Mouse (Mus musculus): Measurements from ENCODE around the gene Hyal3.

Gene Hyal3

DNA sequence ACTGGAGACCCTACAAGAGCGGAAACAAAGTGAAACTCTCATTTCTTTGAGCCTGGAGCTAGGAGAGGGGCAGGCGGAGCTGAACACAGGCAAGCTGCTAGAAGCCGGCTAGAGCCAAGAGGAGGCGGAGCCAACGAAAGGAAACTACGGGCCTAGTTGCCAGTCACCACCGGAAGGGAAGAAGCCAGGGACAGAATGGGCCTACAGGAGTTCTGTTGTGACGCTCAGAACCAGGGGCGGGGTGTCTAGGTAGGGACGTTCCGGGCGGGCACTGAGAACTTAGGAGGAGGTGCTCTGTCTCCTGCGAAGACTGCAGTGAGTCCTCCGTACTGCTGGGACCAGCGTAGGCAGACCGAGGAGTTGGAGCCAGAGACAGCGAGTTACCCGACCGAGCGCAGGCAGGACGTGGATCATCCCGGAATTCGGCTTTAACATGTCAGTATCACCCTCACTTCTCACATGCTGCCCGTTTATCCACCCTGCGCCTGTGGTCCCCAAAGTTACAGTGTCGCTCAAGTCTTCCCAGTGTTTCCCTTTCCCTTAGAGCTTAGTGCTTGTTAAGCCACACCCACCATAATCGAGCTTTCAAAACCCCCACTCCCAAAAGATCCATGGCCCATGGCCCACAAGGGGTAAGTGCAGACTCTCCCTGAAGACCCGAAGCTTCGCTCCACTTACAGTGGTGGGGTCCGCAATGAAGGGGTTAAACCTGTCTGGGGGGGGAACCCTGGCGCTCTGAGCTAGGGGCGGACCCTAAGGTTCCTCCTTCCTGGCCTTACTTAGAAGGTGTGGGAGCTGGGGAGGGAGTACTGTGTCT is at the start of gene Hyal3:
TSS of gene Hyal3 (plus strand) at position 318 of the 817 bp plus-strand sequence.
- DNase-seq (ENCODE audit: low spot score in 2 of 2): peak; percentile 83 to 89

DNA sequence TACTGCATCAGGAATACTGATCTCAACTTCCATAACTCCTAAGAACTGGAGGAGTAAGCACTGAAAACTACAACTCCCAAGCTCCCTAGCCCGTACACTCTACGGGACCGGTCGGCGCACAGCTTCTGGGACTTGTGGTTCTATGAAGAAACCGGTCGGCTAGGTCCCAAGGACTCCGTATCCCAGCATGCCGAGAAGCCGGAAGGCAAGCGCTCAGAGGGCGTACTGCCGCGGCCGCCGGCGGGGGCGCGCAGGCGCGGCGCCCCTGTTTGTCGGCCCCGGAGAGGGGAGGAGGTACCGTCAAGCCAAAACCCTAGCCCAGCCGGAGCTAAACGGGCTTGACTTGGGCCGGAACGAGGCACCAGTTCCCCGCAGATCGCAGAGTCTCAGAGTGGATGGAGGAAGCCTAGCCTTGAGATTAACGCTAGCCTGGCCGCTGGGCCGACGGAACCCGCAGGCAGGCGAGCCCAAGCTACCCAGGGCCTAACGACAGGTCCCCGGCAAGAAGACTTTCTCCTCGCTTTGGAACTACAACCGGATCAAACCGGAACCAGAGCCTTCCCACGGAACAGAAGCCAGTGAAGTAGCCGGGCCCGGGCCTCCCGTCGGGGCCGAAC is 46.7 kb upstream of the Hyal3 start, which contains the start of gene Tmem115:
TSS of gene Tmem115 (plus strand) at position 155 of the 617 bp plus-strand sequence.
- DNase-seq (ENCODE audit: low spot score in 2 of 2): peak; percentile 78 to 89

DNA sequence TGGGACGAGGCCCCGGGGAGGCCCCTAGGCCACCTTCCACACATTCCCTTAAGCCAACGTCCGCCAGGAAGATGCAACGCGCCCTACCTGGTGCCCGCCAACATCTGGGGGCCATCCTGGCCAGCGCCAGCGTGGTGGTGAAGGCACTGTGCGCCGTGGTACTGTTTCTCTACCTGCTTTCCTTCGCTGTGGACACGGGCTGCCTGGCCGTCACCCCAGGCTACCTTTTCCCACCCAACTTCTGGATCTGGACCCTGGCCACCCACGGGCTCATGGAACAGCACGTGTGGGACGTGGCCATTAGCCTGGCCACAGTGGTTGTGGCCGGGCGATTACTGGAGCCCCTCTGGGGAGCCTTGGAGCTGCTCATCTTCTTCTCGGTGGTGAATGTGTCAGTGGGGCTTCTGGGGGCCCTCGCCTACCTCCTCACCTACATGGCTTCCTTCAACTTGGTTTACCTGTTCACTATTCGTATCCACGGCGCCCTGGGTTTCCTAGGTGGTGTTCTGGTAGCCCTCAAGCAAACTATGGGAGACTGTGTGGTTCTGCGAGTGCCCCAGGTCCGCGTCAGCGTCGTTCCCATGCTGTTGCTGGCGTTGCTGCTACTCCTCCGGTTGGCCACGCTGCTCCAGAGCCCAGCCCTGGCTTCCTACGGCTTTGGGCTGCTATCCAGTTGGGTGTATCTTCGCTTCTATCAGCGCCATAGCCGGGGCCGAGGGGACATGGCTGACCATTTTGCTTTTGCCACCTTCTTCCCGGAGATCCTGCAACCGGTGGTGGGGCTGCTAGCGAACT is 46.0 kb upstream of the Hyal3 start:
- peak; percentile 58 to 61 for DNase-seq (ENCODE audit: low spot score in 2 of 2)

DNA sequence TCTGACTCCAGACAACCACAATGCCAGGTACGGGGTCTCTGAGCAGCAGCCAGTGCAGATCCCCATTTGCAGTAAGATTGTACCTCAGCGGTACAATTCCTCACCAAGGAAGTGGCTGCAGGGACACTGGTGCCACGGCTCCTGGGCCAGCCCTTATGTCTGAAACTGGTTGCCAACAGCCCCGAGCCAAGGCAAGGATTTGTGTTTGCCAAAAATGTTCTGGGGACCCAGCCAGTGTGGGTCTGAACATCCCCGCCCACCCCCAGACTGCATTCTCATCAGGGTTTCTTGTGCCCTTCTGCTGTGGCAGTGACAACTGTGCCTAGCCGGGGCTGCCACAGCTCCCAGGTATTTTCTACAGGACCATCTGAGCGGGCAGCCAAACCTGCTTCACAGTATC is 42.4 kb upstream of the Hyal3 start:
- no peak for DNase-seq (ENCODE audit: low spot score in 2 of 2)

DNA sequence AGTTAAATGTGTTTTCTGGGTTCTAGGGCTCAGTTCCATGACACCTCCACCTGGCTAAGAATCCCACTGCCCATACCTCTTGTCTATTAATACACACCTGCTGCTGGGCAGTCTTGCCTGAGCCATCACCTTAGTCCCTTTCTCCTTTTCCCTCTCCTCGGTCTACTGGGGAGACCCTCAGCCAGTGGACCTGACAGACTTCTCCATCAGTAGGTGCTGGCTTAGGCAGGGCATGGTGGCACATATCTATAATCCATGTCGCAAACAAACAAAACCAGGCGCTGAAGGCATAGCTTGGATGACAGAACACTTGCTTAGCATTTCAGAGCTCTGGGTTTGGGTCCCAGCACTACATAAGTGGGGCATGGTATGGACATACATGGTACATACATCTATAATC is 41.9 kb upstream of the Hyal3 start:
- DNase-seq (ENCODE audit: low spot score in 2 of 2): no peak

DNA sequence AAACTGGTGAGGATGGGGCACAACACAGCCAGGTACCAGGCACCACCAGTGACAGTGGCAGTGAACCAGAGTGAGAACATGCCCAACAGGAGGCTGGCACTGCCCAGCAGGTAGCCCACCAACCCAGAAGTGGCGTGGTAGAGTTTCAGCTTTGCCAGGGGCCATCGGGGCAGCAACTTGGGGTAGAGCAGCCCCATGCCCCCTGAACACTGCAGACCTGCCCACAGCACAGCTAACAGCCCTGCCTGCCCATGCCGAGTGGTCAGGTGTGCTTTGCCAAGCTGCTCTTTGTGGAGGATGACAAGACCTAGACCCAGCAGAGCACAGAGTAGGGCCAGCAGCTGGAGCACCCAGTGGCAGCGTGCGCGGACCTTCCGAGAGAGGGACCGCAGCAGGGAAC is 40.7 kb upstream of the Hyal3 start:
- DNase-seq (ENCODE audit: low spot score in 2 of 2): no peak

DNA sequence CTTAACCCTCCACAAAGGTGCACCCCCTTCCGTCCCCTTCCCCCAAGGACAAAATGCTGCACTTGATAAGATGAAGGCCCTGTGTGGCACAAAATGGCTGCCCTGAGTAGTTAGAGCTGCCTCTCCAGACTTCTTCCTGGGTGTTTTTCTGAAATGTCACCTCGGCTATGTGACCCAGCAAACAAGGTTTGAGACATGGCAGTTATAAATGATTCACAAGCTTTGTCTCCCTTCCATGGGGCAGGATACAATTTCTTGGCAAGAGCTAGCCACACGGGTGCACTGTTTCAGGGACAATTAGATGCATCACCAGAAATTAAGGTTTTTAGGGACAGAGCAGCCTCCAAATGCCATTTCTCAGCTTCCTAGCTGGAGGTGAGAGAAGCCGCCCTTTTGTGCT is 40.2 kb upstream of the Hyal3 start:
- DNase-seq (ENCODE audit: low spot score in 2 of 2): no peak

DNA sequence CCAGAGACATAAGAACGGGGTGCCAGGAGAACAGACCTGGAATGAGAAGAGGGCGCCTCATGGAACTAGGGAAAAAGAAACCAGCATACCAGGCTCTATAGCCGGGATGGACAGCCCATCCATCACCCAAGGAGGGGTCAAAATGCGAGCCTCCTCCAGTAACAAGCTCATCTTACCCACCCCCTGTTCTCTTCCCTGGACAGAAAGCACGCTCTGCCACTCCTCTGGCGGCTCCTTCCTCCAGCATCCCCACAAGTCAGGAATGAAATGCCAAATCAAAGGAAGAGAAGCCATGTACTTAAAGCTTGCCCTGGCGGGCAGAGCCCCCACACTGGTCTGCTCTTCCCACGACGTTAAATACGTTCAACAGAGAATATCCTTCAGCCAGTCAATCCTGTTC is 39.6 kb upstream of the Hyal3 start:
- DNase-seq (ENCODE audit: low spot score in 2 of 2): no peak

DNA sequence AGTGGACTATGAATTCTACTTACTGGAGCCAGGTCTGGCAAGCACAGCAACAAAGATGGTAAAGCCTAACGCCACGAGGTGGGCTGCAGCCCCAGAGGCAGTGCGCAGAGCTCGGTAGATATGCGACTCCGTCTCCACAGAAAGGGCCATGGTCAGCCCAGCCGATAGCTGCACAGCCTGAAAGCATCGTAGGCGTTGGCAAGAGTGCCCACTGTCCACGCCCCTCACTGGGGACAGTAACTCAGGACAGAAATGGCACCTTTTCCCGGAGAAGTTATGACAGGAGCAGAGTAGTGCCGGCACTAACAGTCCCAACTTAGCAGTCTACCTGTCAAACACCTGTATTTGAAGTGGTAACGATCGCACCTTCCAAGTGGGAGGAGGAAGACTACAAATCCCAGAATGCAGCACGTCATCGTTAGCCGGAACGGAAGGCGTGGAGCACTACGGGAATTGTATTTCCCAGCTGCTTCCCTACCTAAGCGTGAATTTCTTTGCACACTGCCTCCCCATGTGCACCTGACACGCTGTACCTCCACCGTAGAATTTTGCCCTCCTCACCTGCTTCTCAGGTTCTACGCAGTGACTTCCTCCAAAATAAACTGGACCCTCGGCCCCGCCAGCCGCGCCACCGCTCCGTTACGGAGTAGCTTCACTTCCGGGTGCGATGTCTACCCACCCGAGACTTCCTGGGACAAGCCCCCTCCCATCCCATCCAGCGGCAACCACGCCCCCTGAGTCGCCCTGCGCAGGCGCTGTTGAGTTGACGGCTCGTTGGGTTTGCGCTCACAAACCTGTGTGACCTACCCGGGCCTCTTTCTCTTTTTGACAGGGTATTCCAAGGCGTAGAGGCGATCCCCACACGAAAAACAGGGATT is 38.9 kb upstream of the Hyal3 start, which contains the start of the genes Cyb561d2 and Nprl2:
TSS of gene Cyb561d2 (minus strand) at position 720 of the 878 bp plus-strand sequence.
TSS of gene Nprl2 (plus strand) at position 753 of the 878 bp plus-strand sequence.
- DNase-seq (ENCODE audit: low spot score in 2 of 2): peak; percentile 81 to 89

DNA sequence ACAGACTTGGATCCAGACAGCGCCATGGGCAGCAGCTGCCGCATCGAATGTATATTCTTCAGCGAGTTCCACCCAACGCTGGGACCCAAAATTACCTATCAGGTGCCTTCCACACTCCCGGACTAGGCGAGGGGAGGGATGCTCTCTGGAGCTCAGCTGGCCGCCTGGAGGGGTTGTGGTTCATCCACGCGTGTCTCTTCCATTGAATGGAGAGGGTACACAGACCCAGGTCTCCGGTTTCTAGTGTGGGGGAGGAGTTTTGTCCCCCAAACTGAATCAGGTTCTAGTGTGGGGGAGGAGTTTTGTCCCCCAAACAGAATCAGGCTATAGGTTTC is 38.3 kb upstream of the Hyal3 start:
- no peak for DNase-seq (ENCODE audit: low spot score in 2 of 2)

DNA sequence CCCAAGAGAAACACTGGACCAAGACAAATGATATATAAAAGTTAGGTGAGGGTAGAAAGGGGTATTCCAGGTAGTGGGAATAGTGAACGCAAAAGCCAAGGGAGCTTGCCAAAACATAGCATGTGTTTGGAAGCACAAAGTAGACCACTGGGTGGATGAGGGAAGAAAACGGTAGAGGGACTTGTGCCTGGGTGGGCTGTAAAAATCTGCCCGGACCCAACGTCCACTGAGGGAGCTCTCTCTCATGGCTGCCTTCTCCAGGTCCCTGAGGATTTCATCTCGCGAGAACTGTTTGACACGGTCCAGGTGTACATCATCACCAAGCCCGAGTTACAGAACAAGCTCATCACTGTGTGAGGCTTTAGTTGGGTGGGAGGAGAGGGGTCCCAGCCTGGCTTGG is 37.9 kb upstream of the Hyal3 start:
- no peak for DNase-seq (ENCODE audit: low spot score in 2 of 2)

DNA sequence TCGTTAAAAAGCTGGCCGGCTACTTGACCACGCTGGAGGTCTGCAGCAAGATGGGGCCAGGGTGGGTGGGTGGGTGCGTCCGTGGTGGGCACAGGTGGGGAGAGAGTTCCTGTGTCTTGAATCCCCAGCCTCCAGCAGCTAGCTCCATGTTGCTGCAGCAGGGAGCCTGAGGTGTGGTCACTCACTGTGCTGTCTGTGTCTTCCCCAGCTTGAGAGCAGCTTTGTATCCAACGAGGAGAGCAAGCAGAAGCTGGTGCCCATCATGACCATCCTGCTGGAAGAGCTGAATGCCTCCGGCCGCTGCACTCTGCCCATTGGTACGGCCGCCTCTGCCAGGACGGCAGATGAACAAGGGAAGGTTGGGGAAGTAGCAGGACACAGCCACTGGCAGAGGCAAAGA is 37.3 kb upstream of the Hyal3 start:
- DNase-seq (ENCODE audit: low spot score in 2 of 2): no peak

DNA sequence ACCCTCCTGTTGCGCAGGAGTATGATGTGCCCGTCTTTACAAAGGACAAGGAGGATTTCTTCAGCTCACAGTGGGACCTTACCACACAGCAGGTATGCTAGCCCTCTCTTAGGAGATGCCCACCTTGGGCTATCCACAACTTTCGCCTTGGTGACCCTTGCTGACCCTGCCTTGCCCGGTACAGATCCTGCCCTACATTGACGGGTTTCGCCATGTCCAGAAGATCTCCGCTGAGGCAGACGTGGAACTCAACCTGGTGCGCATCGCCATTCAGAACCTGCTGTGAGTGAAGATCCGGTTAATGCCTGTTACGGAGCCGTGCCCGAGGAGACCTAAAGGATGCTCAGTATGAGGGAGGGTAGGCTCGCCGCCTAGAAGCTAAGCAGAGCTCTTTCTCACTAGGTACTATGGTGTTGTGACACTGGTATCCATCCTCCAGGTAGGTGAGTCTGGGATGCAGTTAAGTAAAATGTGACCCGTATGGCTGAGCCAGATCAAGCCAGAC is 36.4 kb upstream of the Hyal3 start:
- DNase-seq (ENCODE audit: low spot score in 2 of 2): no peak

DNA sequence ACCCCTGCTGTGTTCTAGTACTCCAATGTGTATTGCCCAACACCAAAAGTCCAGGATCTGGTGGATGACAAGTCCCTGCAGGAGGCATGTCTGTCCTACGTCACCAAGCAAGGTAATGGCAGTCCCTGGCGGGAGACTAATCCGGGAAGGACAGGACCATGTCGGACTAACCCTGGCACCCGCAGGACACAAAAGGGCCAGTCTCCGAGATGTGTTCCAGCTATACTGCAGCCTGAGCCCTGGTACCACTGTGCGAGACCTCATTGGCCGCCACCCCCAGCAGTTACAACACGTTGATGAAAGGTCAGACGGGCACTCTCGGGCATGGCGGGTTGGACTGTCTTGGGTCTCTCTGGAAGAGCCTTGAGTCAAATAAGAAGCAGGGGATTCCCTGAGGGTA is 35.9 kb upstream of the Hyal3 start:
- DNase-seq (ENCODE audit: low spot score in 2 of 2): no peak

DNA sequence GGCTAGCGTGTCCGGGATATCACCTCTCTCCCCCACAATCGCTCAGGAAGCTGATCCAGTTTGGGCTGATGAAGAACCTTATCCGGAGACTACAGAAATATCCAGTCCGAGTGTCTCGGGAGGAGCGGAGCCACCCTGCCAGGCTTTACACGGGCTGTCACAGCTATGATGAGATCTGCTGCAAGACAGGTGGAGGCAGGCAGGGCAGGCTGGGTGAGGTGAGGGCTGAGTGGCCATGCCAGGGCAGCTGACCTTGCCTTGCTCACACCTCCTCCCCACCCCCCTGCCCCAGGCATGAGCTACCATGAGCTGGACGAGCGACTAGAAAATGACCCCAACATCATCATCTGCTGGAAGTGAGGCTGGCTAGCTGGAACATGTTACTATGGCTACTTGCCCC is 35.4 kb upstream of the Hyal3 start:
- no peak for DNase-seq (ENCODE audit: low spot score in 2 of 2)

DNA sequence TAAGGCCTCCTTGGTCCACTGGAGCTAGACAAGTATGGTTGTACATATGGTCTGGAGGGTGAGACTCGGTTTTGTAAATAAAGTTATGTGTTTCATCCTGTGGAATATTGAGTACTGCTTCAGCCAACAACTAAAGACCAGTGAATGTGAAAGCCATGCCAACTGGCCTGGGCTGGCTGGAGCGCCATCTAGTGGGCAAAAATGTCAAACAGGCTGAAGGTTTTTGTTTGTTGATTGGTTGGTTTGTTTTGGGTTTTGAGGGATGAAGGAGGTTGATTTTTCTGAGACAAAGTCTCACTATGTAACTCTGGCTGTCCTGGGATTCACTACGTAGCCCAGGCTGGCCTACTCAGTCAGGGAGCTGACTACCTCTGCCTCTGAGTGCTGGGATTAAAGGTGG is 35.0 kb upstream of the Hyal3 start:
- peak; percentile 83 to 90 for DNase-seq (ENCODE audit: low spot score in 2 of 2)

DNA sequence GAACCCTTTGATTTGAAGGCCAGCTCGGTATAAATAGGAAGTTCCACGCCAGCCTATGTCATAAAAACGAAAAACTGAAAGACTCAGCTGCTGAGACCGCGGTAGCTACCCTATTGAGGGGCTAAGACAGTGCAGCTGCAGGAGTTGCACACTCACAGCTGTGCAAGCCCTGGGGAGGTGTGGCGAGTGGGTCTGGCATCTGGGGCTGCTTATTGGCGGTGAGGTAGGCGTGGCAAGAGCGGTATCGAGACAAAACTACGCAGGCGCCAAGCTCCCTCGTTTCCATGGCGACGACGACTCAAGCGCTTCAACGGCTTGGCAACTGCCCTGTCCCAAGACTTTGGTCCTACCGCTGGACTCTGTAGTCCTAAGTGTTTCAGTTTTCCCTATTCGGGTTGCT is 33.6 kb upstream of the Hyal3 start, which contains the start of gene Zmynd10:
TSS of gene Zmynd10 (plus strand) at position 273 of the 400 bp plus-strand sequence.
- peak; percentile 68 to 92 for DNase-seq (ENCODE audit: low spot score in 2 of 2)

DNA sequence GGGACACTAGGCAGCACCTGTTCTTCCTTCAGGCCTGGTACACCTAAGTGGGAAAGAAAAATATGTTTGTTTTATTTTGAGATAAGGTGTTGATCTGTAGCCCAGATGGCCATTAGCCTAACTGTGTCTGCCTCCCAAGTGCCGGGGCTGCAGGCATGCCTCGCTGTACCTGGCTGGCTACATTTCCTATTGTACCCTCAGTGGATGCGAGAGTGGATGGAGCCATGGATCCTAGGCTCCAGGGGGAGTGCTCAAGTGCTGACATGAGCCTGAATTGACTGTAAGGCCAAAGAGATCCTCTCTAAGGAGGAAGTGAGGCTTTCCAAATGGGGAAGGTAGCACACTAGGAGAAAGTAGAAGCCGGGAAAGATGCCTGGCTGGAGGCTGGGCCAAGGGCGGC is 32.7 kb upstream of the Hyal3 start:
- no peak for DNase-seq (ENCODE audit: low spot score in 2 of 2)

DNA sequence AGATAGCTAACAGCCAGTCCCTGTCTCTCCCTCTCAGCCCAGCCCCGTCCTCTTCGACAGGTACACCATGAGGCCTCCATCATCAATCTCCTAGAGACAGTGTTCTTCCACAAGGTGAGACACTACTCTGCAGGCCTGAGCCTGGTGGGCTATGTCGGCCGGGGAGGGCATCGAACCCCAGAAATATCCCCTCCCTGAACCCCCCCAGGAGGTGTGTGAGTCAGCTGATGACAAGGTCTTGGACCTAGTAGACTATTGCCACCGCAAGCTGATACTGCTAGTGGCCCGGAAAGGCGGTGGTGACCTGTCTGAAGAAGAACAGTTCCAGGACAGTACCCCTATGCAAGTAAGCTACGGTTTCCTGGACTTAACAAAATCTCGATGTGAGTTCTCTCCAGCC is 31.8 kb upstream of the Hyal3 start:
- DNase-seq (ENCODE audit: low spot score in 2 of 2): no peak

DNA sequence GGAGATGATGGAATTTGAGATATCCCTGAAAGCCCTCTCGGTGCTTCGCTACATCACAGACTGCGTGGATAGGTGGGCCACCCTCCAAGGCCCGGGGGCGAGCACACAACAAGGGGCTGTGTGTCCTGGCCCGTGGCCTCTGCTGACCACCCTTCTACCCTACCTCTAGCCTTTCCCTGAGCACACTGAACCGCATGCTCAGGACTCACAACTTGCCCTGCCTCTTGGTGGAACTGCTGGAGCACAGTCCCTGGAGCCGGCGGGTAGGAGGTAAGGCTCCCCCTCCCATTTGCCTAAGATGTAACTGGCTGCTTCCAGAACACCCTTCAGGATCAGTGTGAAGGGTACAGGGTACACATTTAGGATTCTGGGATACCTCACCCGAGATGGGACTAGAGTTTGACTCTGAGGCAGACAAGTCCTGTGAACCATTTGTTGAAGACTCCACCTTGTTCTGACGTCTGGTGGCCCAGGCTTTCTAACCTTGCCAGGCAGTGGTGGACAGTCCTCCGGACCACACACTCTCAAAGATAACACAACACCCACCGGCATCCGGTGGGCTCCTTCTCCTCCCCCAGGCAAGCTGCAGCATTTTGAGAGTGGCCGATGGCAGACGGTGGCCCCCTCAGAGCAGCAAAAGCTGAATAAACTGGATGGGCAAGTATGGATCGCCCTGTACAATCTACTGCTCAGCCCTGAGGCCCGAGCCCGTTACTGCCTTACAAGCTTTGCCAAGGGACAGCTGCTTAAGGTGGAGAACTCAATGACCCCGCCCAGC is 31.1 kb upstream of the Hyal3 start:
- DNase-seq (ENCODE audit: low spot score in 2 of 2): no peak

Data from spleen, postnatal 10 days (tissue).